Mouse (Mus musculus) G1E (cell line): ENCODE measurements around the gene Zbtb17. TPM values are rescaled to one million over a fixed set of nuclear protein-coding genes. Genes with fewer than 3 reads are reported as not detected.

Experiments used
- ATAC-seq: 2 replicates; pipeline ENCODE4 v1.8.0; 2016; ENCODE audit warnings: mild to moderate bottlenecking; ENCODE audit not compliant: insufficient number of reproducible peaks, poor library complexity, low FRiP score, severe bottlenecking; ENCODE audit errors: extremely low read depth
- DNase-seq: peaks from one replicate; pipeline ENCODE4 v3.0.0; 2012; ENCODE audit warnings: low spot score
- H3K27me3 ChIP-seq: 2 replicates; pipeline ENCODE4 v1.6.1; 2012; ENCODE audit warnings: mild to moderate bottlenecking, low read length, inconsistent platforms; ENCODE audit not compliant: insufficient read depth
- H3K36me3 ChIP-seq: replicated peaks from 2 replicates; pipeline ENCODE3; 2012; ENCODE audit warnings: mild to moderate bottlenecking, inconsistent platforms
- H3K4me1 ChIP-seq: 2 replicates; pipeline ENCODE4 v1.6.1; 2012; ENCODE audit warnings: low read depth, low read length, inconsistent platforms, mixed read lengths; ENCODE audit not compliant: insufficient read depth
- H3K4me3 ChIP-seq: 2 replicates; pipeline ENCODE4 v1.5.1; 2012; ENCODE audit warnings: low read depth, mild to moderate bottlenecking, inconsistent platforms, low read length, moderate library complexity, mixed read lengths
- H3K9me3 ChIP-seq: replicated peaks from 2 replicates; pipeline ENCODE4 v1.6.1; 2012; ENCODE audit warnings: inconsistent platforms
- CTCF ChIP-seq: IDR thresholded peaks from 2 replicates; pipeline ENCODE4 v1.5.1; 2012; ENCODE audit warnings: low read depth, low read length, inconsistent platforms, mixed read lengths
- GATA1 ChIP-seq: IDR thresholded peaks from 2 replicates; pipeline ENCODE4 v1.6.1; 2012; ENCODE audit warnings: borderline replicate concordance, low read length, inconsistent platforms, mixed read lengths
- GATA2 ChIP-seq: IDR thresholded peaks from 2 replicates; pipeline ENCODE4 v1.6.1; 2012; ENCODE audit warnings: low read depth, low read length, inconsistent platforms, borderline replicate concordance
- POLR2AphosphoS5 ChIP-seq: IDR thresholded peaks from 2 replicates; pipeline ENCODE4 v1.6.1; 2012; ENCODE audit warnings: low read depth, low read length, inconsistent platforms; ENCODE audit not compliant: insufficient replicate concordance
- TAL1 ChIP-seq: conservative IDR thresholded peaks from 2 replicates; pipeline ENCODE4 v1.6.1; 2012; ENCODE audit warnings: low read depth, low read length, inconsistent platforms, mixed read lengths
- polyA plus RNA-seq: library from polyadenylated mRNA; stranded (reverse); fragments of >175 nt; gene quantifications from 2 replicates; pipeline ENCODE4 v1.2.3, GENCODE M21; 2012
- total RNA-seq, 2 experiments: library from RNA; stranded (forward) in 1 of 2; stranded (reverse) in 1 of 2; fragments of 200-1000 nt in 1 of 2; fragments of >200 nt in 1 of 2; fragmentation: Nextera tagmentation in 1 of 2; gene quantifications; 2 replicates each; pipeline ENCODE4 v1.2.3; 2014 to 2017

The Zbtb17 gene
- total and polyA plus RNA-seq, 3 experiments, result 10.9 to 51.4 (median 15.9) TPM

DNA sequence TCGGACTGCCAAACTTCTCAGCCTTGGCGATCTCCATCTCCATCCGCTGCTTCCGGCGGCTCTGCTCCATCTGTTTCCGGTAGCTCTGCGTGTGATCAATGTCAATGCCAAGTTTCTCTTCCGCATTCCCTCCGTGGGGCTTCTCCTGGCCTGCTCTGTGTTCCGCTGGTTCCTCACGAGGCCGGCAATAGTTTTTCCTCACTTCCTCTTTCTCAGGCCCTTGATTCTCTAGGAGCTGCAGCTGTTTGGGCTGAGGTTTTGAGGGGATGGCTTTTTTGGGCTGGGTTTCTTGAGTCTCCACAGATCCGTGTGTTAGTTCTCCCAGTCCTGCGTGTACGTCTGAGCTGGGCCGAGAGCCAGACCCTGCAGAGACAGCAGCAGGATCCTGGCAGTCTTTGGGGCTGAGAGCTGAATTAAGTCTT, 33.2 kb downstream of the Zbtb17 start:
- DNase-seq (no peak), ATAC-seq (no peak)
- H3K9me3 ChIP-seq, result peaks cover 72% of the 10 kb centered on the region
- H3K4me3 ChIP-seq, result no peak overlapping the region
- peaks cover 99% of the 10 kb centered on the region for H3K36me3 ChIP-seq
- no peaks in the 10 kb centered on the region for H3K4me1 ChIP-seq
- H3K27me3 ChIP-seq, result peaks cover 3% of the 10 kb centered on the region; the same call in 1 of the 2 replicates
- no peak for TF ChIP-seq TAL1
- no peak for TF ChIP-seq GATA2
- TF ChIP-seq CTCF, result no peak
- TF ChIP-seq GATA1, result no peak
- TF ChIP-seq POLR2AphosphoS5, result no peak

- ATAC-seq (no peak), DNase-seq (no peak)
- Histone ChIP-seq H3K4me1 (no peaks in the 10 kb centered on the region), H3K36me3 (peaks cover 99% of the 10 kb centered on the region), H3K27me3 (peaks cover 3% of the 10 kb centered on the region; the same call in 1 of the 2 replicates), H3K9me3 (peaks cover 67% of the 10 kb centered on the region), H3K4me3 (no peak overlapping the region; the same call in 1 of the 2 replicates)
- TF ChIP-seq GATA2, result no peak
- no peak for TF ChIP-seq TAL1
- no peak for TF ChIP-seq CTCF
- TF ChIP-seq GATA1, result no peak
- no peak for TF ChIP-seq POLR2AphosphoS5
Observed at GRCm38 (mm10) chr4:141478225-141478624, 33.8 kb downstream of the Zbtb17 start.

GRCm38 (mm10) chr4:141478794-141479193, 34.3 kb downstream of the Zbtb17 start:
- Histone ChIP-seq H3K4me3 (no peak overlapping the region), H3K4me1 (no peaks in the 10 kb centered on the region), H3K36me3 (peaks cover 99% of the 10 kb centered on the region), H3K27me3 (peaks cover 3% of the 10 kb centered on the region; the same call in 1 of the 2 replicates), H3K9me3 (peaks cover 61% of the 10 kb centered on the region)
- DNase-seq, result no peak
- TF ChIP-seq GATA2 (no peak), POLR2AphosphoS5 (no peak), CTCF (no peak), TAL1 (no peak), GATA1 (no peak)
- ATAC-seq, result no peak

DNA sequence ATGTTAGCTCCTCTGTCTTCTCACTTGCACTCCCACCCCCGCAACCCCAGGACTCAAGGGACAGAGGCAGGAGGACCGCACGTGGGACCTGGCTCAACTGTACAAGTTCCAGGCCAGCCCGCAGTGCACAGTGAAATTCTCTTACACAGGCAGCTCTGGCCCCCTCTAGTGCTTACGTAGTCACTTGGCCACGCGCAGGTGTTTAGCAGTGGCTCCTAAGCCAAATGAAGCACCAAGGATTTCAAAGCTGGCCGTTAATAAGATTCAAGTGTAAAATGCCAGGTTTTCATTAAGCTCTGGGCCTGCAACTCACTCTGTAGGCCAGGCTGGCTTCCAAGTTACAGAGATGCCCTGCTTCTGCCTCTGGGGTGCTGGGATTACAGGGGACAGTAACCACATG, 35.0 kb downstream of the Zbtb17 start:
- Histone ChIP-seq H3K27me3 (peaks cover 3% of the 10 kb centered on the region; the same call in 1 of the 2 replicates), H3K36me3 (peaks cover 99% of the 10 kb centered on the region), H3K9me3 (peaks cover 55% of the 10 kb centered on the region), H3K4me3 (no peak overlapping the region), H3K4me1 (no peaks in the 10 kb centered on the region)
- ATAC-seq (no peak), DNase-seq (no peak)
- no peak for TF ChIP-seq GATA1
- no peak for TF ChIP-seq POLR2AphosphoS5
- TF ChIP-seq TAL1, result no peak
- TF ChIP-seq GATA2, result no peak
- no peak for TF ChIP-seq CTCF

GRCm38 (mm10) chr4:141484071-141484470, 39.6 kb downstream of the Zbtb17 start:
- no peak for ATAC-seq
- Histone ChIP-seq H3K9me3 (peaks cover 11% of the 10 kb centered on the region), H3K27me3 (no peaks in the 10 kb centered on the region)

GRCm38 (mm10) chr4:141487581-141487980, 43.1 kb downstream of the Zbtb17 start:
- Histone ChIP-seq H3K4me1 (no peaks in the 10 kb centered on the region), H3K9me3 (no peaks in the 10 kb centered on the region), H3K4me3 (no peak overlapping the region), H3K27me3 (no peaks in the 10 kb centered on the region), H3K36me3 (peaks cover 96% of the 10 kb centered on the region)
- ATAC-seq, result no peak
- no peak for DNase-seq
- TF ChIP-seq TAL1 (no peak), GATA1 (no peak), CTCF (no peak), GATA2 (no peak), POLR2AphosphoS5 (no peak)

More at GRCm38 (mm10) chr4:141484071-141484470, 39.6 kb downstream of the Zbtb17 start:
- no peak for TF ChIP-seq CTCF
- TF ChIP-seq TAL1, result no peak
- no peak for TF ChIP-seq GATA1
- TF ChIP-seq POLR2AphosphoS5, result no peak
- no peak for TF ChIP-seq GATA2
- peaks cover 95% of the 10 kb centered on the region for H3K36me3 ChIP-seq
- no peak overlapping the region for H3K4me3 ChIP-seq
- no peak for DNase-seq
- no peaks in the 10 kb centered on the region for H3K4me1 ChIP-seq
